Mouse (Mus musculus): ENCODE data around the gene Serpinb9c. TPM values are rescaled to one million over a fixed set of nuclear protein-coding genes. Genes with fewer than 3 reads are reported as not detected.
"Not testable (repeated sequence)": the region's sequence is repeated elsewhere in the genome, so short reads cannot be mapped to it uniquely, and the experiment has no call there.

Gene Serpinb9c
- polyA plus RNA-seq (2015; fragmentation: Nextera tagmentation; extraction: Ambion mirVana) = not detected in 2 replicates

DNA sequence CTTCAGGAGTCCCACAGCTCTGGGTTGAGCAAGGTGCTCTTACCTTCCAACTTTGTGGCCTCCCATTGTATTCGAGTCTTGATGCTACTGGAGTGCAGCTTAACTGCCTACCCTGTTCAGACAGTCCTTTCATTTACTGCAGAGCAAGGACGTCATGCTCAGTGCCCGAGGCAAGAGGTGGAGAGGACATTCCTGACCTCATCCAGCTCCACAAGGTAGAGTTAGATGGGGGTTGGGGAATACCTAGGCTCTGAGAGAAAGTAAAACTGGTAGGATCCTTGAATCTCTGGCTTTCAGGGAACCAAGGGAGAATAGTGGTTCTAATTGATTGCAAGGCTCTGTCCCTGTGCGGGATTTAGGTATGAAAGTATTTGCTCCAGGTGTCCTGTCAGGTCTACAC is at the start of gene Serpinb9c:
Gene Serpinb9c (minus strand): TSS at position 101 of the 400 bp plus-strand sequence.
- Histone ChIP-seq H3K9me3 (no peaks in the 10 kb centered on the region), H3K4me2 (no peak within 1 kb of the TSS), H3K27me3 (replicated peaks) (no peaks in the 10 kb centered on the region), H3K4me3 (replicated peaks) (no peak within 1 kb of the TSS), H3K9ac (no peak within 1 kb of the TSS), H3K27ac (no peak within 1 kb of the TSS), H3K36me3 (no peaks in the 10 kb centered on the region), H3K4me1 (no peaks in the 10 kb centered on the region)
- WGBS = 67% methylated on average over 4 of the region's 4 CpGs
- ATAC-seq (ENCODE audit: insufficient read depth, low FRiP score, low read depth) = no peak

DNA sequence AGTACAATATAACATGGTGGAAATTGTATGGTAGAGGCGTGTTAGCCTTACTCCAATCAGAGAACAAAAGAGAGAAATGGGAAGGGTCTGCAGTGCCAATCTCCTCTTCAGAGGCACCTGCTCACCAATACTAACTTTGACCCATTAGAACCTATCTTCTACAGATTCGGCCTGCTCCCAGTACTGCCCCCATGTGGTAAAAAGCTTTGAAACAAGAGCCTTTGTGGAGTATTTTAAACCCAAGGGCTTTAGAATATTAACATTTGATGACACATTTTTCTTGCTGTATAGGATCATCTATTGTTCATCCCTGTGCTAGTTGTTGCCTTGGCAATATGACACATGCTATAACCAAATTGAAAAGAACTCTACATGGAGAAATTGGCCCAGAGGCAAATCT is 40.2 kb upstream of the Serpinb9c start:
- WGBS = 58% methylated on average over 2 of the region's 2 CpGs

DNA sequence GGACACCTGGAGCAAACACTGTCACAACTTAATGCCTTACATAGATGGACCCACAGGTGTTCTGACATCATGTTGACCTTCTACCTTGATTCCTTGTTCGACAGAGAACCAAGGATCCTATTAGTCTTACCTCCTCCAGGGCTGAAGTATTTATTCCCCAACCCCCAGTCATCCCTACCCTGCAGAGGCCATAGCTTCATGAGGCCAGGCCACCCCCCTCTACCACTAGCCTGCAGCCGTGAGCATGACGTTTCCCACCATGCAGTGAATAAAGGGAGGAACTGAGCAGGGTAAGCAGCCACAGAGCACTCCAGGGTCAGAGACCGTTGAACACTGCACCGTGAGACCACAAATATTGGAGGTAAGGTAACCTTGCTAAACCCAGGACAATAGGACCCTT is 33.1 kb upstream of the Serpinb9c start, which contains the start of gene Serpinb9d:
Gene Serpinb9d (plus strand): TSS at position 301 of the 400 bp plus-strand sequence.
- WGBS = 79% methylated on average over 5 of the region's 5 CpGs
- H3K9me3 ChIP-seq = no peaks in the 10 kb centered on the region
- no peaks in the 10 kb centered on the region for H3K36me3 ChIP-seq
- H3K4me2 ChIP-seq = no peak within 1 kb of the TSS
- no peaks in the 10 kb centered on the region for H3K4me1 ChIP-seq
- H3K27ac ChIP-seq = no peak within 1 kb of the TSS
- H3K9ac ChIP-seq = no peak within 1 kb of the TSS
- no peak within 1 kb of the TSS for H3K4me3 ChIP-seq (replicated peaks)
- no peaks in the 10 kb centered on the region for H3K27me3 ChIP-seq (replicated peaks)
- ATAC-seq (ENCODE audit: insufficient read depth, low FRiP score, low read depth) = no peak

More for the DNA sequence above, 40.2 kb upstream of the Serpinb9c start:
- Histone ChIP-seq H3K9me3 (no peaks in the 10 kb centered on the region), H3K9ac (no peak overlapping the region), H3K4me2 (no peak overlapping the region), H3K4me1 (no peaks in the 10 kb centered on the region), H3K4me3 (replicated peaks) (no peak overlapping the region), H3K27me3 (replicated peaks) (no peaks in the 10 kb centered on the region), H3K27ac (no peak overlapping the region), H3K36me3 (no peaks in the 10 kb centered on the region)
- no peak for ATAC-seq (ENCODE audit: insufficient read depth, low FRiP score, low read depth)

DNA sequence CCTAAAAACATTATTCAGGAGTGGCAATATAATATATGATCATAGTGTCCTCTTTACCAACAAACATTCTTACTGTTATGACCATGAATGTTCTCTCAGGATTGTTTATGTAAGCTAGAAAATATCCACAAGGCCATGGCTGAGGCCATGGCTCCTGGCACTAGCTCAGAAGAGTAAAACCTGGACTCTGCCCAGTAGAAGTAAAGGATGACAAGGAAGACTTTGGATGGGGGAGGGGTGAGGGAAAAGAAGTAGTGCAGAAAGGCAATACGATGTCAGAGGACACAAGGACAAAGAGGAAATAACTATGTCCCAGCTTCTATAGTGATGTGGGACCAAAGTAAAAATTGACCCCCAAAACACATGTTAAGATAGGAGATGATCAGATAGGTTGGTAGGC is 30.9 kb upstream of the Serpinb9c start:
- not testable (repeated sequence) for ATAC-seq (ENCODE audit: insufficient read depth, low FRiP score, low read depth); H3K4me1 ChIP-seq; H3K27me3 ChIP-seq (replicated peaks); H3K4me2 ChIP-seq; H3K4me3 ChIP-seq (replicated peaks); H3K9me3 ChIP-seq; H3K9ac ChIP-seq; H3K36me3 ChIP-seq; H3K27ac ChIP-seq
- 81% methylated on average over 1 of the region's 1 CpGs for WGBS

DNA sequence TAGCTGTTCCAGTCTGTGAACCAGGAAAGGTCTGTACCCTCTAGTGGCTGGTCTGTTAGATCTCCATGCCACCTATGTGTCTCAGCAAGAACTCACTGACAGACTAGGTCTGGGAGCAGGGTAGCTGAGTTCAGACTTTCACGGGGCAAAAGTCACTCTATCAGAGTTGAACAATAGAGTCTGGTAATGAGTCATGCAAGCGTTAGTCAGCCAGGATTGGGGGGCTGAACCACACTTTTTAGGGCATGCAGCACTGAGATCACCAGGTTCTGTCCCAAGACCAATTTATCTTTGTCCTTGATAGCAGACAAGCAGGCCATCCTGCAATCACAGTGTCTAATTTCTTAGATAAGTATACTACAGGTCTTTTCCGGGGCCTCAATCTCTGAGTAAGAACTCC is 18.1 kb downstream of the Serpinb9c start:
- Histone ChIP-seq H3K4me1 (no peaks in the 10 kb centered on the region), H3K9me3 (no peaks in the 10 kb centered on the region), H3K27me3 (replicated peaks) (no peaks in the 10 kb centered on the region), H3K27ac (no peak overlapping the region), H3K36me3 (no peaks in the 10 kb centered on the region), H3K4me2 (no peak overlapping the region), H3K9ac (no peak overlapping the region), H3K4me3 (replicated peaks) (no peak overlapping the region)
- ATAC-seq (ENCODE audit: insufficient read depth, low FRiP score, low read depth) = no peak
- WGBS = 65% methylated on average over 3 of the region's 3 CpGs

DNA sequence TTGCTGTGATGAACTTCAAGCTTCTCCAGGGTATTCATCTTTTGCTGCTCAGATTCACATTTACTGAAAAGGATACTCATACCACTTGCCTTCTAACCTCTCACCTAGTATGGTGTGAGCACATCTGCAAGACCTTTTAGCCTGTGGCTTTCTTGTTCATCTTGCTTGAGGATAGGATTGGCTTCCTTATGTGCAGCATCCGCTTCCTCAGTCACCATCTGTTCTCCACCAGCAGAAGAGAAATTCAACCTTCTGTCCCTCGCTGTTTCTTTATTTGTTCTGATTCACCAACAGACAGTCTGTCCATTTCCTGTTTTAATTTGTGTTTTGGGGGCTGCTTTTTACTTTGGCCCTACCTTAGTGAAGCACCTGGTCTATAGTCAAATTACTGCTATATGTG is 21.8 kb downstream of the Serpinb9c start:
- no peaks in the 10 kb centered on the region for H3K4me1 ChIP-seq
- H3K9me3 ChIP-seq = no peaks in the 10 kb centered on the region
- H3K36me3 ChIP-seq = no peaks in the 10 kb centered on the region
- 90% methylated on average over 2 of the region's 2 CpGs for WGBS
- no peak for ATAC-seq (ENCODE audit: insufficient read depth, low FRiP score, low read depth)
- no peak overlapping the region for H3K27ac ChIP-seq
- no peak overlapping the region for H3K4me3 ChIP-seq (replicated peaks)
- H3K4me2 ChIP-seq = no peak overlapping the region
- no peak overlapping the region for H3K9ac ChIP-seq
- H3K27me3 ChIP-seq (replicated peaks) = no peaks in the 10 kb centered on the region

DNA sequence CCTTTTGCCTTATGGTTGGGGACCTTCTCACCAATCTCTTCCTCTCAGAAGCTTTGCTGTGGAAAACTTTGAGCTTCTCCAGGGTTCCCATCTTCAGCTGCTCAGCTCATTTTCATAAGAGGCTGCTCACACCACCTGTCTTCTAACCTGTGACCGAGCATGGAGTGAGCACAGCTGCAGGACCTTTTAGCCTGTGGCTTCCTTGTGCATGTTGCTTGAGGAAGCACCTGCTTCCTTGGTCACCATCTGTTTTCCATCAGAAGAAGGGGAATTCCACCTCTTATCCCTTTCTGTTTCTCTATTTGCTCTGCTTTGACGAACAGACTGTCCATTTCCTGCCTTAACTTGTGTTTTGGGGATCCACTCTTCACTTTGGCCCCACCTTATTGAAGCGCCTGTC is 46.5 kb downstream of the Serpinb9c start:
- H3K9ac ChIP-seq = no peak overlapping the region
- no peaks in the 10 kb centered on the region for H3K4me1 ChIP-seq
- H3K4me2 ChIP-seq = no peak overlapping the region
- H3K9me3 ChIP-seq = no peaks in the 10 kb centered on the region
- H3K36me3 ChIP-seq = no peaks in the 10 kb centered on the region
- no peak for ATAC-seq (ENCODE audit: insufficient read depth, low FRiP score, low read depth)
- H3K27ac ChIP-seq = no peak overlapping the region
- WGBS = 59% methylated on average over 3 of the region's 3 CpGs
- no peaks in the 10 kb centered on the region for H3K27me3 ChIP-seq (replicated peaks)
- no peak overlapping the region for H3K4me3 ChIP-seq (replicated peaks)

DNA sequence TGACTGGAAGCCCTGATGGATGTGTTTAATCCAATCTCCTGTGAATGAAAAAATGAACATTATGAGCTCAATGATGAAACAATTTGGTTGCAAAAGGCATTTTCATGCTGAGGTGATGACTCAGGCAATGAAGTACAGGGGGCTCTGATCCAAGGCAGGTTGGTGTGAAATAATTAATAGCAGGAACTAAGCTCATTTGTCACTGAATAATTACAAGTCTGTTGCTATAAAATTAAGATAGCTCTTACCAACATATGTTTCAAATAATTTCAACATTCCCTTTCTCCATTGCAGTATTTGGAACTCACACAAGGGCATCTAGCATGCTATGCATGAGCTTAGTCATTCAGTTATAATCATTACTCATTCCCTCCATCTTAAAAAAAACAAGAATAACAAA is 53.9 kb downstream of the Serpinb9c start:
- no peaks in the 10 kb centered on the region for H3K36me3 ChIP-seq
- H3K9ac ChIP-seq = no peak overlapping the region
- no peaks in the 10 kb centered on the region for H3K9me3 ChIP-seq
- no peak overlapping the region for H3K4me3 ChIP-seq (replicated peaks)
- H3K4me2 ChIP-seq = no peak overlapping the region
- H3K4me1 ChIP-seq = no peaks in the 10 kb centered on the region
- no peak overlapping the region for H3K27ac ChIP-seq
- H3K27me3 ChIP-seq (replicated peaks) = no peaks in the 10 kb centered on the region
- ATAC-seq (ENCODE audit: insufficient read depth, low FRiP score, low read depth) = no peak

Other genes starting within 250 kb of the Serpinb9c start
- 4.7 and 5.7 TPM in 2 replicates for gene Serpinb6b, start 194.5 kb downstream of the Serpinb9c start, polyA plus RNA-seq (2015; fragmentation: Nextera tagmentation; extraction: Ambion mirVana)
- gene Serpinb9, start 156.5 kb downstream of the Serpinb9c start, polyA plus RNA-seq (2015; fragmentation: Nextera tagmentation; extraction: Ambion mirVana) = 9.4 and 10.2 TPM in 2 replicates
- 0.13 TPM in 1 of 2 replicates, not detected in the other for gene Serpinb9b, start 132.3 kb downstream of the Serpinb9c start, polyA plus RNA-seq (2015; fragmentation: Nextera tagmentation; extraction: Ambion mirVana)
- 0.37 and 0.86 TPM in 2 replicates for gene Serpinb1b, start 81.2 kb downstream of the Serpinb9c start, polyA plus RNA-seq (2015; fragmentation: Nextera tagmentation; extraction: Ambion mirVana)
- not detected in 2 replicates for gene Serpinb9d, start 33.2 kb upstream of the Serpinb9c start, polyA plus RNA-seq (2015; fragmentation: Nextera tagmentation; extraction: Ambion mirVana)
- not detected in 2 replicates for gene Serpinb9e, start 89.9 kb upstream of the Serpinb9c start, polyA plus RNA-seq (2015; fragmentation: Nextera tagmentation; extraction: Ambion mirVana)
- gene Serpinb9f, start 164.3 kb upstream of the Serpinb9c start, polyA plus RNA-seq (2015; fragmentation: Nextera tagmentation; extraction: Ambion mirVana) = not detected in 2 replicates
- gene Gm11397, start 236.0 kb upstream of the Serpinb9c start, polyA plus RNA-seq (2015; fragmentation: Nextera tagmentation; extraction: Ambion mirVana) = not detected in 2 replicates